14 mouse cellular contexts compared by ENCODE assay signal in the genomic region with DNA sequence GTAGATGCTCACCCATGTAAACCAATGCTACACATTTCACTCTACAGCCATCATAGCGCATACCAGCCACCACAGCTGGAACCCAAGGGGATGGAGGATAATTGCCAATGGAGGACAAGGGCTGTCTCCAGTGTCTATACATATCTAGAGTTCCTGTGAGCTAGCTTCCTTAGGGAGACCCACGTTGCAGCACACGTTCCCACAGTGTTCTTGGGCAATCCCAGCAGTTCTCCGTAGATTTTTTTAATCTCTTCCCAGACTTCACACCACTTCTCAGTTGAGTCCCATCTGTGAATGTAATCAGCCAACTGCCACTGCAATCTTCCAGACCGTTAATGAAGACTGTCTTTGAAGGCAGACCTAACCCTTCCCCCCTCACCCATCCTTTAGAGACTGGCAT.
"Had no signal": no experiment of that assay in that cellular context is flagged by ENCODE, and none has a peak within 500 bp of the region (broad histone marks: within the 10 kb centered on the region; RNA-seq: fewer than 3 reads in every experiment).

No protein-coding gene starts in this region.

- H3K4me2 ChIP-seq: intestine, embryonic 15.5 days; liver, embryonic 11.5 days; liver, embryonic 15.5 days; midbrain, embryonic 13.5 days; neural tube, embryonic 12.5 days; stomach, embryonic 15.5 days had no signal

- H3K27me3 ChIP-seq: intestine, embryonic 15.5 days; liver, embryonic 15.5 days; midbrain, embryonic 13.5 days; neural tube, embryonic 12.5 days; stomach, embryonic 15.5 days had no signal

- H3K4me1 ChIP-seq: intestine, embryonic 15.5 days; limb, embryonic 10.5 days; liver, embryonic 15.5 days; midbrain, embryonic 13.5 days; neural tube, embryonic 12.5 days; stomach, embryonic 15.5 days had no signal

- H3K9ac ChIP-seq: intestine, embryonic 15.5 days; liver, embryonic 15.5 days; midbrain, embryonic 13.5 days; neural tube, embryonic 12.5 days; stomach, embryonic 15.5 days had no signal

- DNase-seq: kidney, adult 18-20 months; kidney, postnatal 10 days; kidney, postnatal 4 days; lung, adult 2 months; lung, postnatal 36 days; thymus, postnatal 36 days had no signal

- H3K36me3 ChIP-seq: intestine, embryonic 15.5 days; limb, embryonic 10.5 days; liver, embryonic 15.5 days; midbrain, embryonic 13.5 days; neural tube, embryonic 12.5 days; stomach, embryonic 15.5 days had no signal

- H3K27ac ChIP-seq: intestine, embryonic 15.5 days; limb, embryonic 10.5 days; liver, embryonic 15.5 days; midbrain, embryonic 13.5 days; neural tube, embryonic 12.5 days; stomach, embryonic 15.5 days had no signal

- H3K4me3 ChIP-seq: intestine, embryonic 15.5 days; limb, embryonic 10.5 days; liver, embryonic 15.5 days; midbrain, embryonic 13.5 days; neural tube, embryonic 12.5 days; stomach, embryonic 15.5 days had no signal

- ATAC-seq: intestine, embryonic 15.5 days; lung, postnatal 0 days; midbrain, embryonic 13.5 days had no signal

- H3K9me3 ChIP-seq: intestine, embryonic 15.5 days; limb, embryonic 10.5 days; liver, embryonic 15.5 days; midbrain, embryonic 13.5 days; neural tube, embryonic 12.5 days; stomach, embryonic 15.5 days had no signal
